Mouse (Mus musculus) lung, adult 2 months (tissue): ENCODE data around the gene Rfk.
A peak's percentile ranks its signal among the peaks of the same experiment; 100 is the strongest.

Experiments used
- CTCF ChIP-seq: fragments of 200-500 bp; IDR thresholded peaks from 2 replicates; pipeline ENCODE4 v1.5.1; 2011; ENCODE audit warnings: mild to moderate bottlenecking, low read length, control low read depth; ENCODE audit not compliant: insufficient read depth
- POLR2A ChIP-seq: fragments of 200-500 bp; IDR thresholded peaks from 2 replicates; pipeline ENCODE4 v1.6.1; 2011; ENCODE audit warnings: low read depth, mild to moderate bottlenecking, control low read depth, low read length, borderline replicate concordance; ENCODE audit errors: extremely low read depth

GRCm38 (mm10) chr19:17388404-17388803, 5.4 kb upstream of the Rfk start:
- peak; percentile 24; the same call in 1 of the 2 replicates for TF ChIP-seq CTCF
- TF ChIP-seq POLR2A: no peak
